Mouse (Mus musculus) gastrocnemius, postnatal 25 days (tissue): Measurements from ENCODE around the gene Zfp454. TPM values are rescaled to one million over a fixed set of nuclear protein-coding genes. Genes with fewer than 3 reads are reported as not detected.
A peak's percentile ranks its signal among the peaks of the same experiment; 100 is the strongest.

Source experiments
- DNase-seq: peaks from one replicate; pipeline ENCODE4 v3.0.0; 2022
- total RNA-seq, 2 experiments: library from RNA; stranded (reverse); gene quantifications; 1 replicate in 1 of 2; 2 replicates in 1 of 2; pipeline ENCODE4 v1.2.3; 2021

Zfp454 gene
- total RNA-seq, 2 experiments from 2014 or later = 1.8 TPM

DNA sequence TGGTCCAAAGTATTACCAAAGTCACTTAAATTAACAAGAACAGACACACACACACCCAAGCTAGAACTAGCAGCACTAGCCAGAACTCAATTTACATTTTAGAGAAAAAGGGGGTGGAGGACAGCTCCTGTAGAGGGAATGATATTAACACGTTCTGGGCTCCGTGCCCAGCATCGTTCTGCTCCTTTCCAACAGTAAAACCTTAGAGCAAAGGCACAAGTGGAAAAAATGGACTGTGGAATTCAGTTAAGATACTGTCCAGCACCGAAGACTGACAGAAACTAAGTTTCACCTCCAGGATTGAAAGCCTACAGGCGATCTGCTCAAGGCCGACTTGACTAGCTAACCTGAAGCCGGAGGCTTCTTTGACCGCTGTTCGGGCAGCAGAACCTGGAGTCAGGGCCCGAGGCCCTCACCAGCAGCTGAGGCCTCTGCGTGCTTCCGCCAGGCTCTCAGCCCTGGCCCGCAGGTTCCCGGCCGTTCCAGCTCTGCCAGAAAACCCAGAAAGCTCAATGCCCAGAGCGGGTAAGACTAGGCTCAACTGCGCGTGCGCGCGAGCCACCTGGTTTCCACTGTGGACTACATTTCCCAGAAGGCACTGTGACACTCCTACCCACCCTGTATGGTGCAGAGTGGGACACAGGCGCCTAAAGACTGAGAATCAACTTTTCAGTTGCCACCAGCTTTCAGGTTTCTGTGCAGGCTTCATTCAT, 46.3 kb downstream of the Zfp454 start, which contains the start of gene Zfp879:
TSS of gene Zfp879 (minus strand) at position 530 of the 713 bp plus-strand sequence.
- peak; percentile 80 for DNase-seq

DNA sequence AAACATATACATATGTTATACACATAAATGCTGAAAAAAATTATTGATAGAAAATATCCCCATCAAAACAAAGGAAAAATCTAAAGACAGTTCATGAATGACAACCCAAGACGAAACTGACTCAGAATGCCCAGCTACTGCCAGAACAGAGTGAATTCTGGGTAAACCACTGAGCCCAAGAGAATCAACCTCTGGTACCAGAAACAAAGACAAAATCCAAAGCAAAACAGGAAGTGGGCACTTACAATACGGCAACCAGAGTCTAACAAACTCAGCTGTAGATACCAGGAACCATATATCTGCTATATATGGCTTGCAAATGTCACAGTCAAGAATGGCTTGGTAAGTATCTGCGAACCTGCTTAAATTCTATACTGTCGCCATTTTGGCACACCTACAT, 51.7 kb downstream of the Zfp454 start:
- no peak for DNase-seq

DNA sequence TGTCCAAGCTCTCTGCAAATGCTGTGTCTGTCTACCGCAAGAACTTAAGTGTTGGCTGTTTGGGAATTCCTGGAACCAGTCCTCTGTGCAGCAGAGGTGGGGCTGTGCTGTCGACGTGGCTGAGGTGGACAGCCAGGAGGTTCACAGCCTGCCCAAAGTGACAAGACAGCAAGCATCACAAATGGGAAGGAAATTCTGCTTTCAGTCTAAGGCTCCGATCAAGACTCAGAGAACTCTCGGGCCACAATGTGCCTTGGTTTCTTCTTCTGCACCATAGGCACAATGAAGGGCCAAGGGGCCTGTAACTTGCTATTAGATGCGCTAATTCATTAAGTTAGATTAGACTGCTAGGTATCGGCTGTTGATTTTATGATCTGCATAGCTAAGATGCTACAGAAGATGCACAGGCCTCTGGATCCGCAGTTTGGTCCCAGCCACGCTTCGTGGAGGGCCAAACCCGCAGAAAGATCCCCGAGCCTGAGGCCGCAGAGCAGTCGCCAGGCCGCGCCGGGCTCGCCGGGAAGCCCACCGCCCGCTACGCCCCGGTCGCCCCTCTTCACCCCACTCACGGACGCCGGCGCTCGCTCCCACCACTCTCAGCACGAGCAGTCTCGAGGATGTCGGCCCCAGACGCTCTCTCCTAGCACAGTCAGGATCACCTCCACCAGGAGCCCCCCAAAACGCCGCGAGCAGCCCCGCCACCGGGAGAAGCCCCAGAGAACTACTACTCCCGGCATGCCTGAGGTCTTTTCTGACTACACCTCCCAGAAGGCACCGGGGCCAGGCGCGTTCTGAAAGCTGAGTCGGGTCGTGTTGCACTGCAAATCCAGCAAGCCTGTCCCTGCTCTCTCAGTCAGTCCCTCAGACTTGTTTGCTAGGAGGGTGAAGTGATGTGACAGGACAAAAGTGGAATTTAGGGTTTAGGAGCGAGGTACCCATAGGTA, 60.2 kb downstream of the Zfp454 start, which contains the start of gene Zfp354c:
TSS of gene Zfp354c (minus strand) at position 715 of the 944 bp plus-strand sequence.
- DNase-seq = peak; percentile 85

DNA sequence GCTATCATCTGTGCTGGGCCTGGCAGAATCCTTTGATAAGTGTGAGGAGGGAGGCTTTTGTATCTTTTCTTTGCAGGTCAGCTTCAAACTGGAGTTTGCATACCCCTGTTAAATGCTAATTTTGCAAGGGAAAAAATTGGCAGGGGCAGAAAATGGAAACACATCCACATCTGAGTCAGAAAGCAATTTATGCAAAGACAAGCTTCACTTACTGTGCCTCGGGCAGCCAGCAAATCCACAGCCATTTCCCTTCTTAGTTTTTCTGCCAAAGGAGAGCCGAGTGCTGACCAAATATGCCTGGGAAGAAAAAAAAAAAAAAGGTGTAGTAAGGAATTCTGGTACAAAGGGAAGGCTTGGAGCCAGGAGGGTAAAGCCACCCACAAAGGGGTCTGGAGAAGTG, 61.2 kb downstream of the Zfp454 start:
- DNase-seq = no peak

Other genes starting within 250 kb of the Zfp454 start
- 1 to 10 TPM; 4.3 to 5.0 TPM for gene Zfp354c, start 59.9 kb downstream of the Zfp454 start, total RNA-seq
- gene Zfp879, start 46.1 kb downstream of the Zfp454 start, total RNA-seq = 1 to 10 TPM; 1.6 to 1.8 TPM
- gene Grm6, start 37.0 kb downstream of the Zfp454 start, total RNA-seq = not detected
- 1 to 10 TPM; 4.5 to 5.4 TPM for gene Zfp2, start 28.5 kb upstream of the Zfp454 start, total RNA-seq
- gene Zfp354b, start 44.0 kb upstream of the Zfp454 start, total RNA-seq = 1 to 10 TPM; 1.3 to 1.7 TPM
- not detected for gene 4933414I15Rik, start 56.1 kb upstream of the Zfp454 start, total RNA-seq
- not detected for gene Prop1, start 66.1 kb upstream of the Zfp454 start, total RNA-seq
- not detected for gene Olfr1378, start 78.9 kb upstream of the Zfp454 start, total RNA-seq
- gene Olfr1377, start 94.3 kb upstream of the Zfp454 start, total RNA-seq = not detected
- gene Olfr51, start 115.9 kb upstream of the Zfp454 start, total RNA-seq = not detected
- not detected for gene Olfr54, start 126.6 kb upstream of the Zfp454 start, total RNA-seq
- not detected for gene Olfr1375, start 160.5 kb upstream of the Zfp454 start, total RNA-seq
- gene Zfp354a, start 171.6 kb upstream of the Zfp454 start, total RNA-seq = 1 to 10 TPM; 3.4 to 4.0 TPM